22 mouse cellular contexts compared by ENCODE assay signal in the genomic region with DNA sequence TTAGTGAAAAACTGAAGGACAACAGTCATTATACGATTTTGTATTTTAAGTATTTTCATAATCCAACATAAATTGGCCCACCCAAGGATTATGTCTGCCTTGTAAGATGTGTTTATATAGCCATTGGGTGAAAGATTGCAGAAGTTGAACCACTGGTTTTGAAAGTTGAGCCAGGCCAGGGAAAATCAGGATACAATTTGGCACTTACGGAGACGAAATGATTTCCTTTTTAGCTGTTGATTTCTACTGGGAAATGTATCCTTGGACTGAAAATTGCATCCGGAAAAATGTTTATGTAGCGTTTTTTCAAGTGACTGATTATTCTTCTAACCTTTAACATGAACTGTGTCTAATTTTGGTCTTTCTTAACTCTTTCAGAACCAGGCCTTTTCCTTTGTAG.
DNase-seq lines count a peak whose midpoint lies in the region; ATAC-seq lines count a peak whose summit lies in the region.
"Had no signal": no experiment of that assay in that cellular context is flagged by ENCODE, and none has a peak within 500 bp of the region (broad histone marks: within the 10 kb centered on the region; RNA-seq: fewer than 3 reads in every experiment).

No protein-coding gene starts in this region.

- H3K4me1 ChIP-seq in kidney, embryonic 15.5 days: peaks cover 54% of the 10 kb centered on the region
- H3K4me1 ChIP-seq in lung, embryonic 15.5 days: peaks cover 50% of the 10 kb centered on the region
- H3K4me1 ChIP-seq in embryonic facial prominence, embryonic 11.5 days (ENCODE audit: control insufficient read depth, insufficient read depth, low read length): peaks cover 3% of the 10 kb centered on the region
- H3K4me1 ChIP-seq: hindbrain, embryonic 12.5 days; midbrain, embryonic 13.5 days; neural tube, embryonic 12.5 days had no signal

- peak; percentile 76 for DNase-seq in heart, adult 11 months
- DNase-seq in heart, postnatal 4 days: no peak
- DNase-seq in kidney, postnatal 4 days: no peak
- DNase-seq in lung, postnatal 14 days: no peak
- peak; percentile 68 for DNase-seq in embryonic facial prominence, embryonic 11.5 days (ENCODE audit: low spot score)
- DNase-seq in gastrocnemius, adult 18-20 months (ENCODE audit: low spot score): no peak
- DNase-seq: cerebellum, adult 8-10 months; gastrocnemius, postnatal 36 days; heart, postnatal 10 days; layer of hippocampus, adult 9-11 months; left cerebral cortex, postnatal 4 days; liver, embryonic 13.5 days; right cerebral cortex, postnatal 4 days; thymus, postnatal 14 days had no signal

- peak overlapping the region; percentile 29 for H3K27ac ChIP-seq in kidney, embryonic 15.5 days
- H3K27ac ChIP-seq in lung, embryonic 15.5 days: peak overlapping the region; percentile 78
- H3K27ac ChIP-seq in embryonic facial prominence, embryonic 11.5 days (replicated peaks; ENCODE audit: low read depth, low read length): no peak overlapping the region
- H3K27ac ChIP-seq: heart, embryonic 10.5 days; hindbrain, embryonic 12.5 days; left cerebral cortex, adult 2 months; liver, embryonic 13.5 days; midbrain, embryonic 13.5 days; neural tube, embryonic 12.5 days had no signal

- 40% methylated on average over 5 of the region's 5 CpGs for WGBS in kidney, embryonic 15.5 days
- WGBS in lung, embryonic 15.5 days: 24% methylated on average over 5 of the region's 5 CpGs
- 23% methylated on average over 5 of the region's 5 CpGs for WGBS in embryonic facial prominence, embryonic 11.5 days

- no peak overlapping the region for H3K4me2 ChIP-seq in kidney, embryonic 15.5 days
- H3K4me2 ChIP-seq in lung, embryonic 15.5 days: no peak overlapping the region
- H3K4me2 ChIP-seq in embryonic facial prominence, embryonic 11.5 days (ENCODE audit: low read depth, low read length): no peak overlapping the region
- H3K4me2 ChIP-seq: hindbrain, embryonic 12.5 days; liver, embryonic 13.5 days; midbrain, embryonic 13.5 days; neural tube, embryonic 12.5 days had no signal

- no peak for ATAC-seq in kidney, embryonic 15.5 days (replicated peaks; ENCODE audit: low FRiP score)
- ATAC-seq in lung, embryonic 15.5 days (ENCODE audit: borderline replicate concordance, extremely low read depth, low FRiP score, low TSS enrichment): peak; percentile 49; the same call in 1 of the 2 replicates
- ATAC-seq in embryonic facial prominence, embryonic 11.5 days (replicated peaks; ENCODE audit: insufficient number of reproducible peaks, low FRiP score, low TSS enrichment, low read depth): no peak
- ATAC-seq: forebrain, embryonic 14.5 days; midbrain, embryonic 13.5 days had no signal

- no peaks in the 10 kb centered on the region for H3K27me3 ChIP-seq in kidney, embryonic 15.5 days
- no peaks in the 10 kb centered on the region for H3K27me3 ChIP-seq in lung, embryonic 15.5 days
- no peaks in the 10 kb centered on the region for H3K27me3 ChIP-seq in embryonic facial prominence, embryonic 11.5 days (ENCODE audit: control insufficient read depth, insufficient read depth, low read length)
- H3K27me3 ChIP-seq: hindbrain, embryonic 12.5 days; liver, embryonic 13.5 days; midbrain, embryonic 13.5 days; neural tube, embryonic 12.5 days had no signal

- no peaks in the 10 kb centered on the region for H3K9me3 ChIP-seq in kidney, embryonic 15.5 days (replicated peaks)
- H3K9me3 ChIP-seq in lung, embryonic 15.5 days: no peaks in the 10 kb centered on the region
- no peaks in the 10 kb centered on the region for H3K9me3 ChIP-seq in embryonic facial prominence, embryonic 11.5 days (replicated peaks; ENCODE audit: control insufficient read depth, low read length)
- H3K9me3 ChIP-seq: heart, embryonic 10.5 days; hindbrain, embryonic 12.5 days; liver, embryonic 13.5 days; midbrain, embryonic 13.5 days; neural tube, embryonic 12.5 days had no signal

- H3K36me3 ChIP-seq in kidney, embryonic 15.5 days: no peaks in the 10 kb centered on the region
- H3K36me3 ChIP-seq in lung, embryonic 15.5 days: no peaks in the 10 kb centered on the region
- H3K36me3 ChIP-seq in embryonic facial prominence, embryonic 11.5 days (replicated peaks; ENCODE audit: control insufficient read depth, insufficient read depth, low read depth, low read length): no peaks in the 10 kb centered on the region
- H3K36me3 ChIP-seq: heart, embryonic 10.5 days; hindbrain, embryonic 12.5 days; liver, embryonic 13.5 days; midbrain, embryonic 13.5 days; neural tube, embryonic 12.5 days had no signal

- no peak overlapping the region for H3K4me3 ChIP-seq in kidney, embryonic 15.5 days (replicated peaks)
- H3K4me3 ChIP-seq in lung, embryonic 15.5 days: no peak overlapping the region
- no peak overlapping the region for H3K4me3 ChIP-seq in embryonic facial prominence, embryonic 11.5 days (ENCODE audit: low read depth, low read length)
- H3K4me3 ChIP-seq: heart, embryonic 10.5 days; hindbrain, embryonic 12.5 days; left cerebral cortex, adult 2 months; liver, embryonic 13.5 days; midbrain, embryonic 13.5 days; neural tube, embryonic 12.5 days had no signal

- no peak overlapping the region for H3K9ac ChIP-seq in kidney, embryonic 15.5 days
- no peak overlapping the region for H3K9ac ChIP-seq in lung, embryonic 15.5 days
- no peak overlapping the region for H3K9ac ChIP-seq in embryonic facial prominence, embryonic 11.5 days (replicated peaks; ENCODE audit: low read length)
- H3K9ac ChIP-seq: hindbrain, embryonic 12.5 days; liver, embryonic 13.5 days; midbrain, embryonic 13.5 days; neural tube, embryonic 12.5 days had no signal

Comparison
In these comparisons a context has a peak if more than half of its experiments do, and no peak if none do; other contexts are left out.
1. DNase-seq: peak in heart, adult 11 months (single experiment) and embryonic facial prominence, embryonic 11.5 days (single experiment); none in heart, postnatal 4 days (single experiment), kidney, postnatal 4 days (0 of 2), lung, postnatal 14 days (single experiment) and gastrocnemius, adult 18-20 months (single experiment).